Mouse (Mus musculus) urinary bladder, adult 2 months (tissue): Measurements from ENCODE around the gene Prkcb. TPM values are rescaled to one million over a fixed set of nuclear protein-coding genes. Genes with fewer than 3 reads are reported as not detected.

ENCODE experiments used
- DNase-seq: peaks from one replicate; pipeline ENCODE4 v3.0.0; 2022; ENCODE audit warnings: low spot score
- polyA plus RNA-seq: library from polyadenylated mRNA; depleted of rRNA; stranded (reverse); fragments of >200 nt; gene quantifications from 2 replicates; pipeline ENCODE4 v1.2.3, GENCODE M21; 2012

Gene Prkcb
- polyA plus RNA-seq, 1 experiment: 121 TPM

DNA sequence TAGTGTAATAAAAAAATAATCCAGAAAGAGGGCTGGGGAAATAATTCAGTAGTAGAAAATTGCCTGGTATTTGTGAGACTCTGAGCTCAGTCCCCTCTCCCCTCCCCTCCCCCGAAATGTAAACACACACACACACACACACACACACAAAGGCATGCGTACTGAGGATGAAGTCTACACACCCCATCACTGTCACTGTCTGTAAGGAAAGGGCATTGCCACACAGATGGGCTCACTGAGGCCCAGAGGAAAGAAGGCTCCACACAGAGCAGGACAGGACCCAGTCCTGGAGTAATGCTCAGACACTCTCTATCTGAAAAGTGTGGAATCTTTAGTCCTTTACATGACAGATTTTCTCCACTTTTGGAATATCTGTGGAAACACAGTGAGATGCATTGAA is 178.2 kb downstream of the Prkcb start:
- DNase-seq: no peak

DNA sequence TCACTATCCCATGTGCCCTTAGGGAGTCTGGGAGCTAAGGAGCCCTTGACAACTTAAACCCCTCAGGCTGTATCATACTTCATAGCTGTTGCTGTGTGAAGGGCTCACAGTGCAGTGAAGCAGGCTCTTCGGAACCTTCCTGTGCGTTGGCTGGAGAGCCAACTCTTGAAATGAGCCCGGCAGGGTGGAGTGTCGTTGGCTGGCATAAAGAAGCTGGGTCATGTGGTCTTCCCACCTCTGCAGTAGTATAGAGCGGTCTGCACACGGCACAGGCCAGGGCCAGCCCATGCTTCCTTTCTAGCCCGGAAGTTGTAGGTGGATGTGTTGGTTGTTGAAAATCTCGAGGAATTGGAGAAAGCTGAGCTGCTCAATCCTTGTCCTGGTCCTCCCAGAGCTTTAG is 179.3 kb downstream of the Prkcb start:
- DNase-seq: no peak

DNA sequence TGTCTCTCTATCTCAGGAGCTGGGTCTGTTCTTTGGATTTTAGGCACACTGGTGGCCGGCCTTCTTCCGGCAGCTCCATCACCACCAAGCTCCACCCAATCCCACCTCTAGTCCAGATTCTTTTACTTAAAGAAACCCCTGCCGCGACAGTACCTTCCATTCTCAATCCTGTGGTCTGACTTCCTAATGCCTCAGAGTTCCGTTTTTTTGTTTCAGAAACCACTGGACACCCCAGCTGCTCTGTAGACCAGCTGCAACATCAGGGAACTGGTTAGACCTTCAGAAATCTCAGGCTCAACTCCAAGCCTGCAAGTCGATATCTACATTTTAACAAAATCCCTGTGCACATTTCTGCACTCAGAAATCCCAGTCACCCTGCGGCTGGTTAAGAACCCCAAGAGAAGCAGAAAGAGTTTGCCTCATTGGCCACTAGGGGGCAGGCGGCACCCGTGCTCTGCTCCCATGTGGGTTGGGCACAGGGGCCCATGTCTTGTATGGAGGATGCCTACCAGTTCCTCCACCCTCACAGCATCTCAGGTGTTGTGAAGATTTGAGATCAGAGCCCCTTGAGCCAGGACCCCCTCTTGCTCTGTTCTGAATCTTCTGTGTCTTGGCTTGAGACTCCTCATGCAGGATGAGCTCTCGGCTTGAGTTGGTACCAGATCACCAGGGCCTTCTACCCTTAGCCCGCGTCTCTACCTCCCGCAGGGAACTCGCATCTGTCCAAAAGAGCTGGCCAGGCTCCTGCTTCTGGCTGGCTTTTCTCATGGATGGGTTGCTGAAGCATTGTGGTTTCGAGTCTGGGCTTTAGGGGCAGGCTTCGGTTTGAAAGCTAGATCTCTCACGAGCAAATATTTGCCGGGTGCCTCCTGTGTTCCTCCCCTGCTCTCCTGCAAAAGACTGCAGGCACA is 182.1 kb downstream of the Prkcb start:
- peak; percentile 55 for DNase-seq

DNA sequence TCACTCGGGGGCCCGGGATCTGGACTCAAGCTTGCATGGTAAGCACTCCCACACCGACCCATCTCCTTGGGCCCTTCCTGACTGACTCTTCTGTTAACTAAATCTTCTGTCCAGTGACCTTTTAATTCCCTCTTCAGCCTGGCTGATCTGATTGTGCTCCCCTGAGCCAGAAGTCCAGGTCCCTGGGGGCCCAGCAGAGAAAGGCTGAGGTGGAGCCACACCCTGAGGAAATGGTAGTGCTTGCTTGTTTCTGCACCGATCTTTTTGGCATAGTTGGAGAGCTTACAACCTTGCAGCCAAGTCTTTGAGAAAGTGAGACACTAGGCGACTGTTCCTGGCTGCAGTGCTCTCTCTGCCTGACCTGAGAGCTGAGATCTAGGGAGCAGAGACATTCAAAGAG is 183.7 kb downstream of the Prkcb start:
- DNase-seq: no peak

DNA sequence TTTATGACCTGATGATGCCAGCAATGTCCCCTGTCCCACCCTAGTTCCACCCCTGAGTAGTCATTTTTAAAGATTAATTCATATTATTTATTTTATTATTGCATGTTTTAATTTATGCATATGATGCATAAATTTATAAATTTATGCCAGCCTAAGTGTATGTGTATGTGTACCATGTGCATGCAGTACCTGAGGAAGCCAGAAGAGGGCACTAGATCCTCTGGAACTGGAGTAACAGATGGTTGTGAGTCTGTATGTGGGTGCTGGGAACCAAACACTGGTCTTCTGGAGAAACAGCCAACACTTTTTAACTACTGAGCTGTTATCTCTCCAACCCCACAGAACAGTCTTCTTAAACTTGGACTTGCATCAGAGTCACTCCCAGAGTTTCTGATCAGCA is 186.5 kb downstream of the Prkcb start:
- DNase-seq: no peak

DNA sequence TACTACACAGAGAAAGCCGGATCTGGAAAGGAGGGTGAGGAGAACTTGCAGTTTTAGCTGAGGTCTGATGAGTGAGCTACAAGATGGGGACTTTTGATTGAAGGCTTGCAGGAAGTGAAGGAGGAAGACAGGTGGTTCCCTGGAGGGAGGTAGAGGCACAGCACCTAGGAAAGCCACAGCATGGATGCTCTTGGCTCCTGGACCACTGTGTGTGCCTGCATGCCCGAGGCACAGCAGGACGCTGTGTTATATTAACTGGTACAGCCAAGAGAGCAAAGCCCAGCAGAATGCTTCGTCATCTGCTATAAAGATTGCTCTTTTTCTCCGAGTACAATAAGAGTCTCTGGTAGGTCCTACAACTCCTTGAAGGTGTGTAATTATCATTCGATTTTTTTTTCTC is 188.1 kb downstream of the Prkcb start:
- no peak for DNase-seq

DNA sequence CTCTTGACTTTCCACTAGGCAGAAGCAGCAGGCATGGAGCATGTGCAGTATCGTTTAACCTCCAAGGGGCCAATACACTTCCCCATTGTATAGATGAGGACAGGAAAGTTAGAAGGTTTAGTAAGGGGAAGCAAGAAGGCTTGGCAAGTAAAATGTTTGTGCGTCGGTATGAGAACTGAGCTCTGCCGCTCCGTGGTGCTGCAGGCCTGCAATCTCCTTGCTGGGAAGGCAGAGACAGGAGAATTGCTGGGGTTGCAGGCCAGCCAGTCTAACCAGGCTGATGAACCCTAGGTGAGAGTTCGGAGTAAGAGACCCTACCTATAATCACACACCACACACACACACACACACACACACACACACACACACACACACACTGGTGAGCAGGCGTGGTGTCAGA is 188.6 kb downstream of the Prkcb start:
- DNase-seq: no peak

DNA sequence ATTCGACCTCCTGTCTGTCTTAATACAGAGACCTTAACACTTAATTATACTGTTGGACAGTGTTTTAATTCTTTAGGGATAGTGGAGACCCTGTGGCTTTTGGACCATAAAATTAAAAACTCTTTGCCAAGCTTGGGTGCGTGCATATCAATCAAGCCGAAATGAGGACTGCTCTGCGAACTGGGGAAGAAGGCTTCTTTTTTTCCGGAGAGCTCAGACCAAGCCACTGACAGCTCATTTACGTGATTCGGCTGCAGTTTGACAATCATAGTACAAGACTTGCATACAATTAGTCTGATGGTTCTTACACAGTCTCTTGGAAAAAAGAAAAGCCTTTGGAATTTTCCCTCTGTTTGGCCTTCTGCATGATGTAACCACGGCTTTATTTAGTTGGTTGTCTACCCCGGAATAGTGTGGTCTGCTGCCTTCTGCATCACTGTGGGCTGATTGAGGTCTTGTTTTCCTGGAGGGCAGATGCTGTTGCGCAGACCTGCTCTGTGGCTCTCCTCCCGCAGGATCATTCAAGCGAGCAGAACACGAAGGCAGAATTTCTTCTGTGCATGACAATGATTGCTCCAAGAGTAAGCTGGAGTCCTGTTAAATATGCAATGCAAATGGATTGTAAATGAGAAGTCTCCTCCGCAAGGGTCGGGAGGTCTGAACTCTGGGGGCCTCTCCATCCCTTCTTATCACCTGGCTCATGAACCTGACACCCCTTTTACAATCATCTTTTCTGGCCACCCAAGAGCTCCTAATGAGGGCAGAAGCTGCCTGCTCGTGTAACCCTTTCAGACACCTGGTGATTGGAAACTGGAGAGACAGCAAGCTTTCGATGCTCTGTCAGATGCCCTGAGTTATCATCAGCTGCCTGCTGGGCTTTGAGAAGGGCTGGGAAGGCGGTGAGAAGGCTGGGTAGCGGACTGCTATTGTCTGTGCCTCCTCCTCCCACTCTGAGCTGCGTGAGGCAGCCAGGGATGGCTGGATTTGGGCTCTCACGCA is 189.3 kb downstream of the Prkcb start:
- no peak for DNase-seq

DNA sequence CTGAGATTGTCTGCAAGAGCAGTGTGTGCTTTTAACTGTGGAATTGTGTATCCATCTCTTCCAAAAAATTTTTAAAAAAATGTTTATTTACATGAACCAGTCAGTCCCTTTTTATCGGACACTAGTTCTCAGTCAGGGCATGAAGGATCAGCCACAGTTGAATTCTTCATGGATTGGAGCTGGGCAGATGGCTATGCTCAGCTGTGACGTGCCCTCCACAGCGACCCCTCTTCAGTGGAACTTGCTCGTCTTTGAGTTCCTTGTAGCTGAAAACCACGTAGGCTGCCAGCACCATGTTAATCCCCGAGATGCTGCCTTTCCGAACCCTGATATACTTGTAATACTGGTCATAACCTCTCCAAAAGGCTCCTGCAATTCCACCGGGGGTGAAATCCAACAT is 195.4 kb downstream of the Prkcb start:
- no peak for DNase-seq

DNA sequence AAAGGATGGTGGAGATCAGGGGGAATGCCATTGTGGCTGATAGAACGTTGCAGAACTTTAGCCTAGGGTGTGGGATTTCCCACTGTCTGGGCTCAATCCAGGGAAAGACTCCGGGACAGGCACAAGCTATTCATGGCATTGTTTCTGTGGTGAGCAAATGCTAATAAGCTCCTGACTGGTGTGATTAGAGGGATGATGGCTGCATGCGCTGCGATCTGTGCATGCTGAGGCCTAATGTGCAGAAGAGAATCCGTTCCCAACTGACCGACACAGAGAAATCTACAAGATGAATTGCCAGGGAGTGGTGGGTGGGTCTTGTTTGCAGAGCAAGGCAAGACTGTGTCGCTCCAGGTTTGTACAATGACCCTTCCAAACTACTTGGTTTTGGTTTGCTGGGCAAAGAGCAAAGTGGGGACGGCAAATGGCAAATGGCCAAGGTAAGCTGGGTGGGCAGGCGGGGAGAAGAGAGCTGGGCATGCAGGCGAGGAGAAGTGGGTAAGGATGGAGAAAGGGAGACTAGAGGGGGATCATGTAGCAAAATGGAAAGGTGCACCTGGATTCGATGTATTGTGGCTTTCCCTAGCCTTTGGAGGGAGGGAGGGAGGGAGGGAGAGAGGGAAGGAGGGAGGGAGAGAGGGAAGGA is 199.5 kb downstream of the Prkcb start:
- DNase-seq: no peak

DNA sequence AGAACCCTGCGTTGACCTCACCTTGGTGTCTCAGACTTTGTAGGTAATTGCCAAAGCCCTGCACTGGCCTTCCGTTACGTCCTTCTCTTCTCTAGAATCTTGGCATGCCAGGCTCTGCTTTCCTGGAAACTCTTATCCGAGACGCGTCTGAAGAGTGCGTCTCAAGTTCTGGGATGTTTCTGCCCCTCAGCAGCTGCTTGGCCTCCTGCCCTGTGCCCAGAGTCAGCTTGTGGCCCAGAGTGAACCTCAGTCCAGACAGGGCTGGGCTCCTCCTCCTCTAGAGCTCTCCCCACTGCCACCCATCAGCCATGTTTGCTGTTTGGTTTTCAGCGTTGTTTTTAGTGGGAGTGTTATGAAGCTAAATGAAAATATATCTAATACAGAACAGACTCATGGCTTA is 203.5 kb downstream of the Prkcb start:
- DNase-seq: no peak

DNA sequence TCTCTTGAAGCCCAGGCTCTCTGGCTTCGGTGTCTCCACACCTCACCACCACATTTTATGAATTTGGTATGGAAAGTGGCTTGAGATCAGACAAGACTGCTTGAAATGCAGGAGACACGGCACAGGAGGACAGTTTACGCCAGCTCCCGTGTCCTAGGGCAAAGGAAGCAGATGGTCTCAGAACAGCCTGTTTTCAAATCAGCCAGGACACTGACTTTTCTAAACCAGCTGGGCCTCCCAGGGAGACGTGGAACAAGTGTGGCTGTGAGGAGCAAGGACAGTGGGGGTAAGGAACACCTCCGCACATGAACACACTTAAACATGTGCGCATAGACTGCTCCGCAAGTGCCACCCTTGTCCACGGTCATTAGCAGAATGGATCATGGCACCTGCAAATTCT is 204.4 kb downstream of the Prkcb start:
- no peak for DNase-seq

DNA sequence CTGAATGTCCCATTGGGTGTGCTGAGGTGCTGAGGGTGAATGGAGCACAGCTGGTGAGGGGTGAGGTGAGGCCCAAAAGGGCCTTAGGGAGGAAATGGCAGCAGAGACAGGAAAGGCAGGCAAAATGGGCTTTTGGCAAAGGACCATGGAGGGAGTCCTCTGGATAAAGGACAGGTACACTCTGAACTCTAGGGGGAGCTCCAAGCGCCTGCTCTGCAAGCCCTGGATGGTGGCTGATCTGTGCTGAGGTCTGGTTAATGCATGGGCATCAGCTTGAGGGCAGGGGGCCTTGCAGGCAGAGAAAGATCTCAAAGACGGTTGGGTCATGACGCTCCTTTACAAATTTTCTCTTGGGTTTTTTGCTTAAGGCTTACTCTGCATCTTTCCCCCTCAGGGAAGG is 205.5 kb downstream of the Prkcb start:
- DNase-seq: no peak

DNA sequence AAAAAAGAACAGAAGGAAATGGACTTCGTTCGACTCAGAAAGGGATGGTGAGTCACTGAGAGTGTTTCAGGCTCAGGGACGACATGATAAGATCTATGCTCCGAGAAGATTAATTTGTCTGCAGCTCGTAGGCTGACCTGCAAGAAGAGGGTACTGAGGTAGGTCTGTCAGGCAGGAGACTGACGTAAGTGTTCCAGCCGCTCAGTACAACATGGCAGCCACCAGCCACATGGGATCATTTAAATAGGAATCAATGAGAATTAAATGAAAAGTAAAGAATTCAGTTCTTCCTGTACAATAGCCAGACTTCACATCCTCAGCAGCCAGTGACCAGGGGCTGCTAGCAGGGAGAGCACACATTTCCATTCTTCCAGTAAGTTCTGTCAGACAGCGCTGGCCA is 209.0 kb downstream of the Prkcb start:
- DNase-seq: no peak

DNA sequence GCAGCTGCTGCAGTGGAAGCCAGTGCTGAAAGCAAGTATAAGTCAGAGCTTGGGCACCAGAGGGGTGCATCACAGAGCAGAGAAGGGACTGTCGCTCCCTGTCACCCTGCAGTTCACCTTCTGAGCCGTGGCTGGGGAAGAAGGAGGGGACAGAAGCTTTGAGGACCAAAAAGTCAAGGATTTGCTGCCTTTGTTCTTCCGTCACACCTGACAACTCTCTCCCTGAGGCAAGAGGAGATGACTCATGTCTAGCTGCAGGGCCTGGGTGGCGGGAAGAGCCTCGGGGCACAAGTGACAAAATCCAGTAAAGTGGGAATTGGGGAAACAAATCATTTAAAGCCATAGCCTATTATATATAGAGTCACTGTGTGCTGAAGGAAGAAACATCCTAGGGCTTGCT is 209.9 kb downstream of the Prkcb start:
- DNase-seq: no peak

DNA sequence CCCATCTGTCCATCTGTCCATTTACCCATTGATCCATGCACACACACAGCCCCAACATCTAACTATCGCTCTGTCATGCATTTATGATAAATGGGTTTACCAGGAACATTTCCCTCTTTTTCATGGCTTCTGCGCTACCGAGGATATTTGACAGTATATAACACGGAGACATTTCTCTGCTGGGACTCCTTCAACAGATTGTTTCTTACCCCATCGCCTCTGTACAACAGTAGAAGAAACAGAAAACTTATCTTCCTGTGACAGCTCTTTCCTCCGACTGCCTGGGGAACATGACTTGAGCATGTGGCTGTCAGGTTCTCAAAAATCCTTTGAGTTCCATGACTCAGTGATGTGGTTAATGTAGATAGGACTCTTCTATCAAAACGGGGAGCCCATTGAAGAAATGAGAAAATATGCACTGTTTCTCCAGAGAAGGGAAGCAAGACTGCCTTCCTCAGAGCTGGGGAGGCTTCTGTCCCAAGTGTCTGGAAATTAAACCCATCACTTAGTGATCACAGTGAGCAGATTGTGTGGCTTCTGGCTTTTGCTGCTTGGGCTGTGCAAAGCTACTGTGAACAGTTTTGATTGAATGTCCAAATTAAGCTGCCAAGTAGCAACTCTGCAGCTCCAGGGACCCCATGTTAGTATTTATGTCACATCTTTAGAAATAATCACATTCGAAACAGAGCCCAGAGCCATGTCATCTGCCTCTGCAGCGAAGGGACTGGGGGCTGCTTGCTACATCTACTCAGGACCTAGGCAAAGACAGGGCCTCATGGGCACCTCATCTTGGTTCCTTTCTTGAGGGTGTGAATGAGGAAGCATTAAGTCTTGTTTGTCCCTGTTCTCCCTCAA is 211.4 kb downstream of the Prkcb start:
- no peak for DNase-seq

DNA sequence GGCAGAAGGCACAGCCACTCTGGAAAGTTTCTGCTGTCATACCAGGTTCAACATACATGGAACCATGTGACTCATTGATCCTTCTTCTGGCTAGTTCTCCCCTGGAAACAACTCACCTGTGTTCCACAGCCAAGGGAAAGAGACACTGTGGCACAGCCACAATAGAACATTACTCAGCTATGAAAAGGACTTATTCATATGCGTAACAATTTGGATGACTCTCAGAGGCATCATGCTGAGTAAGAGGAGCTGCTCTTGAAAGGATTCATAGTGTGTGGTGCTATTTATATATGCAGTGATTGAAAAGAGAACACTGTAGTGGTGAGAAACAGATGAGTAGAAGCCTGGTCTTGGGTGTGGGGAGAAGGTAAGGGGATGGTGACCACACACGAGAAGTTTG is 217.9 kb downstream of the Prkcb start:
- DNase-seq: no peak

DNA sequence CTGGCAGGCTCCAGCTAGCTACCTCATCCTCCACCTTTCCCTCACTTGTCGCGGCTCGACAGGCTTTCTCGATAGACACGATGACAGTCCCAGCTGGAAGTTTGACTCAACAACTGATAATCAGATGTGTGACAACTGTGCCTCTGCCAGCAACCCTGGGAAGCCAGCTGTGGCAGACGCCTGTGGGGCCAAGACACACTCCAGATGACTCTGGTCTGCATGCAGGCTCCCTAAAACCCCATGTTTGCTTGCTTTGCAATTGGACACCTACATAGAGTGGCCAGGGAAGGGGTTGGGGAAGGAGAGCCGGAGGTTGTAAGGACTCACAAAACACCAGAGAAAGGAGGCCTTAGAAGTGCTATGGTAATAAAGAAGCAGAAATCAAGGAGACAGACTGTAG is 221.4 kb downstream of the Prkcb start:
- no peak for DNase-seq

DNA sequence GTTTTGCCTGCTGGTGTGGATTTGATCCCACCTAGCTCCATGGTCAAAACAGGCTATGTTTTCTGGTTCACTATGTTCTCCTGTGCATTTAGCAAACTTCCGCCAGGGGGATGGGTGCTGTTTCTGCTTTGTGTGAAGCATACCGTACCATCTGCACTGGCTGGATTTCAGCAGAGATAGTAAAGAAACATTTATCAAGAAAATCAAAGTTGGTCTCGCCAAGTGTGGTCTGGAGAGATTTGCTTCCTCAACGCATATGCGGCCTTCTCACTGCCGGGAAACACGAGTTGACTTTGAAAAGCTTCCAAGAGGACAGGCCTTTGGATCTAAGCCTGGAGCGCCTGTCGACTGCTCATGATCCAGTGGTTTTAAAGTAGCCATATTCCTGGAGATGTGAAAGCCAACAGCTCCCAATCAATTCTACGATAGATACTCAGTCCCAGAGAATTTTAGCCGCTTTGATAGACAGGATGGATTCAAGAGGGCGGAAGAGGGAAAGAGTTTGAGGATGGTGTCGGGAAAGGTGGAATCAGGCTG is 223.9 kb downstream of the Prkcb start:
- no peak for DNase-seq

DNA sequence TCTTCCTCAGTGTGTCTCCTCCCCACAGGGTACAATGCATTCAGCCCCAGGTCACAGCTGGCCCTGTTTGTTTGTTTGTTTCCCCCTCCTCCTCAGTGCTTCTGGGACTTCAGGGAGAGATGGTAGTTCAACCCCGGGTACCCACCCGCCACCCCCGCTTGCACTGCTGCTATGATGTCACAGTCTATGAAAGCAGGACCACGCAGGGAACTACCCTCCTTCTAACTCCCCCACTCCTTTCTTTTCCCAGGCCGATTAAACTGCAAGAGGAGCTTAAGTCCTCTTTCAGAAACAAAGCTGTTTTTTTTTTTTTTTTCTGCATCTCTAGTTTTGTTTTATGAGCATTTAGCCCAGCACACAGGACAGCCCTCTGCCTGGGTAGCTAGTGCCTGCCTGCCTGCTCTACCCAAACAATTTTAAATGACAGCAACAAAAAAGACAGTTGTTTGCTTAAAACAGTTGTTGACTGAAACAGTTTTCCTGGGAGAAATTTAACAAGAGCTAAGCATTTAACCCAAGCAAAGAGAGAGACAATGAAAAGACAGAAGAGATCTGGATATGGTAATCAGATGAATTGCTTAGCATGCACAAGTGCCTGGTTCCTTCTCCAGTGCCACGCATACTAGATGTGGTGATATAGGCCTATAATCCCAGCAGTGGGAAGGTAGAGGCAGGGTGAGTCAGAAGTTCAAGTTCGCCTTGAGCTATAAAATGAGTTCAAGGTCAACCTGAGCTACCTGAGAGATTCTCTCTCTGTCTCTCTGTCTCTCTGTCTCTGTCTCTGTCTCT is 232.5 kb downstream of the Prkcb start:
- no peak for DNase-seq
